Mouse (Mus musculus): ENCODE results near the gene Qrfp.

The Qrfp gene

GRCm38 (mm10) chr2:31810444-31810843, at the start of gene Qrfp:
Gene Qrfp (minus strand): TSS chr2:31810580.
- DNase-seq: no peak

GRCm38 (mm10) chr2:31858500-31858899, 48.1 kb upstream of the Qrfp start:
- DNase-seq: no peak

GRCm38 (mm10) chr2:31857180-31857579, 46.8 kb upstream of the Qrfp start:
- DNase-seq: peak in 1 of 2 experiments; percentile 42

- no peak for DNase-seq
These were observed 45.6 kb upstream of the Qrfp start for GRCm38 (mm10) chr2:31855991-31856390.

GRCm38 (mm10) chr2:31850141-31850540, 39.8 kb upstream of the Qrfp start:
- DNase-seq: no peak

- DNase-seq: peak; percentile 50 to 73
These were observed 37.5 kb upstream of the Qrfp start for GRCm38 (mm10) chr2:31847908-31848307.

- peak in 1 of 2 experiments; percentile 7 for DNase-seq
These were observed 36.6 kb upstream of the Qrfp start for GRCm38 (mm10) chr2:31846692-31847660.

- peak in 1 of 2 experiments; percentile 25 for DNase-seq
These were observed 35.7 kb upstream of the Qrfp start, which contains the start of gene Fibcd1 for GRCm38 (mm10) chr2:31845896-31846691. Gene Fibcd1 (minus strand): TSS chr2:31846005.

GRCm38 (mm10) chr2:31845512-31845895, 35.1 kb upstream of the Qrfp start:
- DNase-seq: no peak

- no peak for DNase-seq
These were observed 34.4 kb upstream of the Qrfp start for GRCm38 (mm10) chr2:31844729-31845136.

- peak; percentile 35 to 40 for DNase-seq
These were observed 28.5 kb upstream of the Qrfp start for GRCm38 (mm10) chr2:31838868-31839267.

GRCm38 (mm10) chr2:31836985-31837384, 26.6 kb upstream of the Qrfp start:
- no peak for DNase-seq

- peak; percentile 70 for DNase-seq
These were observed 25.7 kb upstream of the Qrfp start for GRCm38 (mm10) chr2:31836091-31836490.

- no peak for DNase-seq
These were observed 18.0 kb upstream of the Qrfp start for GRCm38 (mm10) chr2:31828311-31828825.

- peak; percentile 61 to 81 for DNase-seq
These were observed 17.5 kb upstream of the Qrfp start for GRCm38 (mm10) chr2:31827877-31828276.

- peak in 1 of 2 experiments; percentile 27 for DNase-seq
These were observed 16.0 kb upstream of the Qrfp start for GRCm38 (mm10) chr2:31826094-31827085.

- DNase-seq: no peak
These were observed 15.1 kb upstream of the Qrfp start for GRCm38 (mm10) chr2:31825469-31825911.

GRCm38 (mm10) chr2:31823933-31824730, 13.8 kb upstream of the Qrfp start:
- peak in 1 of 2 experiments; percentile 51 for DNase-seq

- DNase-seq: peak in 1 of 2 experiments; percentile 37
These were observed 12.4 kb upstream of the Qrfp start for GRCm38 (mm10) chr2:31822524-31823371.

GRCm38 (mm10) chr2:31815367-31815766, 5.0 kb upstream of the Qrfp start:
- peak; percentile 71 to 88 for DNase-seq

Measured in kidney, postnatal 36 days (tissue).